Mouse (Mus musculus) limb, embryonic 13.5 days (tissue): ENCODE results near the gene 1700016D06Rik. TPM values are rescaled to one million over a fixed set of nuclear protein-coding genes. Genes with fewer than 3 reads are reported as not detected.

Experiments used
- ATAC-seq: fragments of 200-750 bp; cut with Nextera tagmentation; 2 replicates; pipeline ENCODE4 v1.8.0; 2017; ENCODE audit warnings: low read depth, moderate number of reproducible peaks, moderate TSS enrichment; ENCODE audit not compliant: low FRiP score
- H3K27ac ChIP-seq: fragments of 300-500 bp; sonication (generic); 2 replicates; pipeline ENCODE4 v1.5.1; 2015; ENCODE audit warnings: inconsistent platforms, mild to moderate bottlenecking, moderate library complexity
- H3K27me3 ChIP-seq: fragments of 300-500 bp; sonication (generic); 2 replicates; pipeline ENCODE4 v1.6.1; 2015; ENCODE audit warnings: mild to moderate bottlenecking, inconsistent platforms
- H3K36me3 ChIP-seq: fragments of 300-500 bp; sonication (generic); 2 replicates; pipeline ENCODE4 v1.6.1; 2015; ENCODE audit warnings: inconsistent platforms, mild to moderate bottlenecking, moderate library complexity
- H3K4me1 ChIP-seq: fragments of 300-500 bp; sonication (generic); 2 replicates; pipeline ENCODE4 v1.6.1; 2015; ENCODE audit warnings: inconsistent platforms
- H3K4me2 ChIP-seq: fragments of 300-500 bp; sonication (generic); replicated peaks from 2 replicates; pipeline ENCODE4 v1.6.1; 2015; ENCODE audit warnings: inconsistent platforms, mild to moderate bottlenecking, moderate library complexity
- H3K4me3 ChIP-seq: fragments of 300-500 bp; sonication (generic); 2 replicates; pipeline ENCODE4 v1.5.1; 2015; ENCODE audit warnings: moderate library complexity, mild to moderate bottlenecking, inconsistent platforms
- H3K9ac ChIP-seq: fragments of 300-500 bp; sonication (generic); 2 replicates; pipeline ENCODE4 v1.6.1; 2015; ENCODE audit warnings: mild to moderate bottlenecking, inconsistent platforms
- H3K9me3 ChIP-seq: fragments of 300-500 bp; sonication (generic); 2 replicates; pipeline ENCODE4 v1.6.1; 2016; ENCODE audit warnings: inconsistent platforms
- WGBS: fragments of 180-500 bp; shearing (Covaris S2); methylation state at CpG from one replicate; pipeline ENCODE4 v1.1.7; 2015; 5-methylcytosine and 5-hydroxymethylcytosine counted together
- polyA plus RNA-seq: library from polyadenylated mRNA; unstranded; fragments of >200 nt; fragmentation: Nextera tagmentation; extraction: Ambion mirVana; gene quantifications from 2 replicates; pipeline ENCODE4 v1.2.1, GENCODE M21; 2015

1700016D06Rik gene
- polyA plus RNA-seq, 1 experiment from 2014 or later, result 0.11 TPM

GRCm38 (mm10) chr8:11632406-11632805, 68.5 kb downstream of the 1700016D06Rik start:
- Histone ChIP-seq H3K27ac (0 out of 2 replicates have a peak overlapping the region, but pooled peaks have one; percentile 3), H3K36me3 (peaks cover 42% of the 10 kb centered on the region), H3K27me3 (no peaks in the 10 kb centered on the region), H3K4me2 (peak overlapping the region; percentile 90), H3K4me3 (peak overlapping the region; percentile 96), H3K4me1 (peaks cover 66% of the 10 kb centered on the region), H3K9ac (0 out of 2 replicates have a peak overlapping the region, but pooled peaks have one; percentile 14), H3K9me3 (no peaks in the 10 kb centered on the region)
- 17% methylated on average over 2 of the region's 2 CpGs for WGBS
- no peak for ATAC-seq

DNA sequence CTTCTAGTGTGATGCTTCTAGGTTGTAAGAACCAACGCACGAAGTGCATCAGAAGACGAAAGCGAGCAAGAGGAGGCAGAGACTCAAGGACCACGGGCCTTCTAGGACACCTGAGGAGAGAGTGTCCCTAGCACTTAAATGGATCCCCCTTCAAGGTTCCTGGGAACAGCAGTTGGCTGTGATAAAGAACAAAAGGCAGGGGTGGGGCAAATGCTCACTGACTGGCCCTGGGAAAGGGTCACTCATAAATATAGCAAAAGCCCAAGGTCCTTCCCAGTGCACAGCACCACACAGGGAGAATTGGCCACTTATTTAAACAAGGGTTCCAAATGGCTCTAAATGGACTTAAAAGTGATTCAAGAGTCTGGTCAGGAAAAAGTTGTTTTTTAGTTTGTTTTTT, 71.7 kb downstream of the 1700016D06Rik start:
- H3K9ac ChIP-seq, result no peak overlapping the region
- no peak overlapping the region for H3K4me3 ChIP-seq
- no peak overlapping the region for H3K4me2 ChIP-seq
- no peak overlapping the region for H3K27ac ChIP-seq
- peaks cover 59% of the 10 kb centered on the region for H3K4me1 ChIP-seq
- ATAC-seq, result no peak
- H3K9me3 ChIP-seq, result no peaks in the 10 kb centered on the region
- no peaks in the 10 kb centered on the region for H3K27me3 ChIP-seq
- 75% methylated on average over 5 of the region's 5 CpGs for WGBS
- H3K36me3 ChIP-seq, result peaks cover 65% of the 10 kb centered on the region

GRCm38 (mm10) chr8:11628506-11629132, 72.2 kb downstream of the 1700016D06Rik start:
- H3K4me1 ChIP-seq, result peaks cover 53% of the 10 kb centered on the region
- no peak overlapping the region for H3K4me3 ChIP-seq
- no peak overlapping the region; the same call in 1 of the 2 replicates for H3K27ac ChIP-seq
- H3K4me2 ChIP-seq, result no peak overlapping the region
- WGBS, result 55% methylated on average over 7 of the region's 7 CpGs
- ATAC-seq, result no peak
- peaks cover 67% of the 10 kb centered on the region for H3K36me3 ChIP-seq
- H3K9me3 ChIP-seq, result no peaks in the 10 kb centered on the region
- no peaks in the 10 kb centered on the region for H3K27me3 ChIP-seq
- H3K9ac ChIP-seq, result no peak overlapping the region

GRCm38 (mm10) chr8:11627717-11628116, 73.1 kb downstream of the 1700016D06Rik start:
- Histone ChIP-seq H3K36me3 (peaks cover 74% of the 10 kb centered on the region), H3K4me2 (no peak overlapping the region), H3K27me3 (no peaks in the 10 kb centered on the region), H3K9ac (no peak overlapping the region), H3K9me3 (no peaks in the 10 kb centered on the region), H3K27ac (no peak overlapping the region), H3K4me3 (no peak overlapping the region), H3K4me1 (peaks cover 44% of the 10 kb centered on the region)
- 80% methylated on average over 9 of the region's 9 CpGs for WGBS
- no peak for ATAC-seq

- 83% methylated on average over 4 of the region's 4 CpGs for WGBS
- Histone ChIP-seq H3K9ac (no peak overlapping the region), H3K27me3 (no peaks in the 10 kb centered on the region), H3K4me1 (peaks cover 21% of the 10 kb centered on the region), H3K36me3 (peaks cover 75% of the 10 kb centered on the region), H3K4me2 (no peak overlapping the region), H3K4me3 (no peak overlapping the region), H3K27ac (no peak overlapping the region), H3K9me3 (no peaks in the 10 kb centered on the region)
- no peak for ATAC-seq
These were observed 75.8 kb downstream of the 1700016D06Rik start for GRCm38 (mm10) chr8:11625084-11625483.

GRCm38 (mm10) chr8:11619091-11619490, 81.8 kb downstream of the 1700016D06Rik start:
- peaks cover 78% of the 10 kb centered on the region for H3K36me3 ChIP-seq
- H3K4me3 ChIP-seq, result no peak overlapping the region
- no peaks in the 10 kb centered on the region for H3K9me3 ChIP-seq
- H3K9ac ChIP-seq, result no peak overlapping the region
- no peak overlapping the region for H3K4me2 ChIP-seq
- H3K27ac ChIP-seq, result no peak overlapping the region
- H3K4me1 ChIP-seq, result no peaks in the 10 kb centered on the region
- 94% methylated on average over 3 of the region's 3 CpGs for WGBS
- H3K27me3 ChIP-seq, result no peaks in the 10 kb centered on the region
- no peak for ATAC-seq

DNA sequence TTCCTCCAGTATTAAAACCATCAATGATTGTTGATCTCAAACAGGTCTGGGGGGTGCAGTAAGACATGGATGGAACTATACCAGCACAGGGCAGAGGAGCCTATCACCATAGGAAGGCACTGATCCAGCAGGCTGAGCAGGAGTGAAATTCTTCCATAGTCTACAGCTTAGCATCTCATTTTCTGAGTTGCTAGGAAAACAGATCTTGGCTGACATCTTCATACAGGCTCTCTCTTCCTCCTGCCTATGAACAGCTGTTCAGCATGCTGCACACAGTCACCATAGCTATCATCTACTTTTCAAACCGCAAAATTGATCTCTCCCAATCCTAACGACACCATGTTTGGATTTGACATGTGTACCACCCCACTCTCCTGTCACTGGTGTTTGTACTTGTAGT, 82.8 kb downstream of the 1700016D06Rik start:
- Histone ChIP-seq H3K36me3 (peaks cover 79% of the 10 kb centered on the region), H3K27me3 (no peaks in the 10 kb centered on the region), H3K9ac (no peak overlapping the region), H3K27ac (no peak overlapping the region), H3K4me1 (no peaks in the 10 kb centered on the region), H3K4me2 (no peak overlapping the region), H3K9me3 (no peaks in the 10 kb centered on the region), H3K4me3 (no peak overlapping the region)
- no peak for ATAC-seq
- whole genome bisulfite sequencing, result 86% methylated on average over 2 of the region's 2 CpGs

- Histone ChIP-seq H3K4me2 (no peak overlapping the region), H3K4me1 (no peaks in the 10 kb centered on the region), H3K9me3 (no peaks in the 10 kb centered on the region), H3K27ac (no peak overlapping the region), H3K36me3 (peaks cover 83% of the 10 kb centered on the region), H3K27me3 (no peaks in the 10 kb centered on the region), H3K4me3 (no peak overlapping the region), H3K9ac (no peak overlapping the region)
- no peak for ATAC-seq
- 25% methylated on average over 1 of the region's 1 CpGs for WGBS
These were observed 84.6 kb downstream of the 1700016D06Rik start for GRCm38 (mm10) chr8:11616294-11616693.

DNA sequence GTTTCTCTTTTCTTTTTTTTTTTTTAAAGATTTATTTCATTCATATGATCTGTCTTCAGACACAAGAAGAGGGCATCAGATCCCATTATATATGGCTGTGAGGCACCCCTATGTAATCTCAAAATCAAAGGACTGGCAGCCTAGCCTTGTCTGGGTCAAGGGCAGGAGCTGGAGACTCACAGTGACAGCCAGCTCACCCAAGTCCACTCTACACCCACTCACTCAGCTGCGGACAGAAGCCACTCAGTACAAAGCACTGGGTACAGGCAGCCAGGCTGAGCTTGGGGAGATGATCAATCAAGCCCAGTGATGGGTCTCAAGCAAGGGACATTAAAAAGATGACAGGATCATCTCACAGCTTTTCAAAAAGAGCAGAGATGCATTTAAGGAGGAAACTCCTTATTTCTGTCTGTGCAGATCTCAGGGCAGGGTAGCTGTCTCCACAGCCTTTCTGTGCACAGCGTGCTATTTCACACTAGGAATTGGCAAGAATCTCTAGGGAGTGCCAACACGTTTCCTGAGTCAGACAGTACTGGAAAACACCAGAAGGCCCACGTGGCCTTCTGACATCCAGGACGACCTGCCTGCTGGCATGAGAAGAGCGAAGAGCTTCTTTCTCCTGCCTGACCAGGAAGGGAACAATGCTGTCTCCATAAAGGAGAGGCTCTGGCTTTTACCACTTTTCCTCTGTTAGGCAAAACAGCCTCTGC, 86.6 kb downstream of the 1700016D06Rik start:
- H3K27ac ChIP-seq, result no peak overlapping the region
- no peak overlapping the region for H3K9ac ChIP-seq
- no peak overlapping the region for H3K4me3 ChIP-seq
- 86% methylated on average over 6 of the region's 6 CpGs for WGBS
- H3K36me3 ChIP-seq, result peaks cover 83% of the 10 kb centered on the region
- no peaks in the 10 kb centered on the region for H3K9me3 ChIP-seq
- H3K4me2 ChIP-seq, result no peak overlapping the region
- H3K27me3 ChIP-seq, result no peaks in the 10 kb centered on the region
- no peaks in the 10 kb centered on the region for H3K4me1 ChIP-seq
- no peak for ATAC-seq

GRCm38 (mm10) chr8:11608848-11609247, 92.0 kb downstream of the 1700016D06Rik start:
- WGBS, result 97% methylated on average over 9 of the region's 9 CpGs
- Histone ChIP-seq H3K9ac (no peak overlapping the region), H3K36me3 (peaks cover 82% of the 10 kb centered on the region), H3K9me3 (0 out of 2 replicates have a peak, but pooled peaks cover 6% of the 10 kb centered on the region), H3K4me1 (no peaks in the 10 kb centered on the region), H3K27me3 (no peaks in the 10 kb centered on the region), H3K27ac (no peak overlapping the region), H3K4me3 (no peak overlapping the region), H3K4me2 (no peak overlapping the region)
- no peak for ATAC-seq
